Mouse (Mus musculus): ENCODE measurements around the gene Fndc9. TPM values are rescaled to one million over a fixed set of nuclear protein-coding genes. Genes with fewer than 3 reads are reported as not detected.

Fndc9 gene
- total RNA-seq (2023), result not detected

DNA sequence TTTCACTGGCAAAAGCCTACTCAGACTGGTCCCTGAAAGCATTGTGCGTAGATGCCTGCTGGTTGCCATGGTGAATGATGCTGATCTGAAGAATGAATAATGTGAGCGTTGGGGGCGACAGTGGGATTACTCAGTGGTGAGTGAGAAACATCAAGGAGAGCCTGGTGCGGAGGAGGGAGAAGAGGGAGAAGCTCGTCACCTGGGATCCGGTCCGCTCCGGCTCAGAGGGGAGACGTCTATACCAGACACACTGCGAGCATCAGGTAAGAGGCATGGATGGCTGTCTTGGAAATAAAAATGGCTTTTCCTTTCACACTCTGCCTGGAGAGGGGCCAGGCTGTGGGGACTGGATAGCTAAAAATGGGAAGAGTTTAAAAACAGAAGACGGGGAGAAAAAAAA is at the start of gene Fndc9:
Gene Fndc9, plus strand, starts transcription at position 198 of the 400 bp plus-strand sequence.

Other genes starting within 250 kb of the Fndc9 start
- 2.1 TPM for gene Gm12166, start 183.2 kb upstream of the Fndc9 start, total RNA-seq (2023)
- gene Adam19, start 179.5 kb upstream of the Fndc9 start, total RNA-seq (2023), result 35.9 TPM
- gene Nipal4, start 69.0 kb upstream of the Fndc9 start, total RNA-seq (2023), result 0.15 TPM
- gene Cyfip2, start 77.3 kb downstream of the Fndc9 start, total RNA-seq (2023), result 173 TPM
- 707 TPM for gene Itk, start 154.0 kb downstream of the Fndc9 start, total RNA-seq (2023)
- gene Fam71b, start 161.0 kb downstream of the Fndc9 start, total RNA-seq (2023), result not detected
- 42.3 TPM for gene Med7, start 201.4 kb downstream of the Fndc9 start, total RNA-seq (2023)
- 2.0 TPM for gene Havcr2, start 219.4 kb downstream of the Fndc9 start, total RNA-seq (2023)